Mouse (Mus musculus) heart, adult 11 months (tissue): Measurements from ENCODE around the gene Dgcr8.

Experiments
- DNase-seq: peaks from one replicate; pipeline ENCODE4 v3.0.0; 2022

The Dgcr8 gene

GRCm38 (mm10) chr16:18217579-18217978 is 71.5 kb downstream of the Dgcr8 start, which contains the start of gene Ccdc188:
Gene Ccdc188, plus strand, starts transcription at chr16:18217879.
- DNase-seq = no peak

- no peak for DNase-seq
Measured at GRCm38 (mm10) chr16:18214858-18215257, 74.2 kb downstream of the Dgcr8 start.

- no peak for DNase-seq
Measured at GRCm38 (mm10) chr16:18213689-18214088, 75.4 kb downstream of the Dgcr8 start.

DNA sequence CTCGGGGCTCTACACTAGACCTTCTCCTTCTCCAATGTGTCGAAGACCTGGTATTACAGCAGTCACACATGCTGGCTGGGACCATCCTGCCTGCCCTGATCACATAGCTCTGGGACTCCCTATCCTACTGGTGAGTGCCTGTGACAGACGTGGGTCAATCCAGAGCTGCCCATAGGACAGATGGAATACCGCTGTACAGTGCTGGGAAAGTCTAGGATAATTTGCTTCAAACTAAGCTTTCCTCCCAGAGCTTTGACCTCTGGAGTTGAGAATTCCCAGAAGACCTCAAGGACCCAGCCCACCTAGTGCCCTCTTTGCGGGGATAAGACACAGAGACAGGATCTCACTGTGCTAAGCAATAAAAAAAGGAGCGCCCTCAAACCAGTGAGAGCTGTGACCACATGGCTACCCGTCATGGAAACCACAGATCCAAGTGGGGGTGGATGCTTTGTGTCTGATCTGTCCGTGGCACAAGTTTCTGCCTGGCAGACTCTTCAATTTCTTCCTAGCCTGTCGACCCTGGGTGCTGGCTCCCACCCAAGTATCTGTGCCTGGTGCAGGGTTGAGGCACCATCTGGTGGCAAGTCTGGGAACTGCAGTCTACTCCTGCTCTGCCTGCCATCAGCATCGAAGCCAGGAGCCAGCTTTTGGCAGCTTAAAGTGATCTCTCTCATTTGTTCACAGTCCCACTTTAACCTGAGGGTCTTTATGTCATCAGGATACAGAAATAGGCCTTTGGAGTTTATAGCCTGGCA is 77.5 kb downstream of the Dgcr8 start:
- DNase-seq = peak; percentile 97

DNA sequence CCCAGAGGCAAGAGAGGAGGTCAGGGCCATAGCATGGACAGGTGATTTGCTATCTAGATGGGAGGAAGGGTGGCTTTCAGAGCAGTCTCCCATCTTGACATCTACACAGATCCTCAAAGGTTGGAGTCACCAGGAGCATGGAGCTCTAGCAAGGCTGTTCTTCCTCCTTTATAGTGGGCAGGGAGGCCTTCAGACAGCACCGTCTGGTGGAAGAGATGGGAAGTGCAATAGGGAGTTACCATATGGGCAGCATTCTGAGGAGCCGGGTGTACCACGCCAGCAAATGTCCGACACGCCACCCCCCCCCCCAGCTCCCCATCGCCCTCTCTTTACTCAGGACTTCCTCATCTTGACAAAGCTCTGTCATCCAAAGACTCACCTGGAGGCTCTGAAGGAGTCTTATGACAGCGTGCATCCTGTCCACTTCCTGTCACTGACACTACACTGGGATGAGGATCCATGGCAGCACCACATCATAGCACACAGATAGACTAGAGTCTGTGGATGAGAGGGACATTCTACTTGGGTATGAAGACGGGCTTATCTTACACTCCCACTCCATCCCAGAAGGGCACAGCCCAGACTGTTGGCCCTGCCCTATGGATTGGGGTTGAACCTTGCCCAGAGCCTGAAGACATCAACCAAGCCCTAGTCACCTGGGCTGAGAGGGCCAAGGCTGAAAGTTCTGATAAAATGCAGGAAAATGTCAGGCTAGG is 78.2 kb downstream of the Dgcr8 start:
- no peak for DNase-seq
